Mouse (Mus musculus) thymus, adult 2 months (tissue): ENCODE data around the gene Pum1.

Experiments
- CTCF ChIP-seq: fragments of 200-500 bp; IDR thresholded peaks from 2 replicates; pipeline ENCODE4 v1.5.1; 2012; ENCODE audit warnings: mild to moderate bottlenecking, control low read depth, low read length, moderate library complexity, borderline replicate concordance; ENCODE audit not compliant: control insufficient read depth, poor library complexity, insufficient read depth; ENCODE audit errors: extremely low read depth
- POLR2A ChIP-seq: fragments of 200-500 bp; IDR thresholded peaks from 2 replicates; pipeline ENCODE4 v1.6.1; 2012; ENCODE audit warnings: mild to moderate bottlenecking, low read length, control low read depth, moderate library complexity; ENCODE audit not compliant: control insufficient read depth, poor library complexity, insufficient read depth; ENCODE audit errors: extremely low read depth

GRCm38 (mm10) chr4:130813958-130814357 is 150.8 kb downstream of the Pum1 start:
- TF ChIP-seq CTCF (no peak), POLR2A (no peak)
